Mouse (Mus musculus) ES-Bruce4 (cell line): ENCODE results near the gene Tmem161a. TPM values are rescaled to one million over a fixed set of nuclear protein-coding genes. Genes with fewer than 3 reads are reported as not detected.
"Not testable (repeated sequence)": the region's sequence is repeated elsewhere in the genome, so short reads cannot be mapped to it uniquely, and the experiment has no call there.

Source experiments
- H3K27ac ChIP-seq: 2 replicates; pipeline ENCODE4 v1.5.1; 2012; ENCODE audit warnings: low read length, inconsistent platforms; ENCODE audit not compliant: insufficient read depth
- H3K27me3 ChIP-seq: 2 replicates; pipeline ENCODE4 v1.6.1; 2012; ENCODE audit warnings: mild to moderate bottlenecking, low read length, inconsistent platforms; ENCODE audit not compliant: control insufficient read depth, poor library complexity, insufficient read depth, severe bottlenecking
- H3K36me3 ChIP-seq: 2 replicates; pipeline ENCODE4 v1.6.1; 2012; ENCODE audit warnings: inconsistent platforms, mild to moderate bottlenecking, low read length, moderate library complexity; ENCODE audit not compliant: control insufficient read depth, poor library complexity, insufficient read depth, severe bottlenecking
- H3K4me1 ChIP-seq: one replicate; pipeline ENCODE4 v1.8.1; 2011; ENCODE audit warnings: low read length; ENCODE audit not compliant: control insufficient read depth, insufficient read depth
- H3K4me3 ChIP-seq: 2 replicates; pipeline ENCODE4 v1.5.1; 2011; ENCODE audit warnings: low read depth, mild to moderate bottlenecking, low read length
- H3K9ac ChIP-seq: 2 replicates; pipeline ENCODE4 v1.6.1; 2012; ENCODE audit warnings: low read depth, mild to moderate bottlenecking, inconsistent platforms; ENCODE audit not compliant: poor library complexity, severe bottlenecking
- H3K9me3 ChIP-seq: replicated peaks from 2 replicates; pipeline ENCODE4 v1.6.1; 2012; ENCODE audit warnings: mild to moderate bottlenecking, low read length, inconsistent platforms; ENCODE audit not compliant: control insufficient read depth, poor library complexity, insufficient read depth, severe bottlenecking
- CTCF ChIP-seq: IDR thresholded peaks from one replicate; pipeline ENCODE4 v1.8.1; 2011; ENCODE audit warnings: low read depth, low read length
- EP300 ChIP-seq: IDR thresholded peaks from 2 replicates; pipeline ENCODE4 v1.6.1; 2011; ENCODE audit warnings: low read depth, low read length; ENCODE audit not compliant: insufficient read depth
- POLR2A ChIP-seq: IDR thresholded peaks from one replicate; pipeline ENCODE4 v1.8.1; 2011; ENCODE audit warnings: low read length; ENCODE audit not compliant: insufficient read depth
- polyA plus RNA-seq: library from polyadenylated mRNA; stranded (reverse); fragments of >200 nt; gene quantifications from 2 replicates; pipeline ENCODE4 v1.2.4, GENCODE M21; 2011; ENCODE audit warnings: low read depth; ENCODE audit not compliant: missing spikeins, insufficient read depth, insufficient read length

Tmem161a gene
- polyA plus RNA-seq, 1 experiment = 36.5 TPM

GRCm38 (mm10) chr8:70215092-70215491, 42.9 kb downstream of the Tmem161a start:
- Histone ChIP-seq H3K9ac (no peak overlapping the region), H3K9me3 (no peaks in the 10 kb centered on the region), H3K36me3 (no peaks in the 10 kb centered on the region), H3K27me3 (no peaks in the 10 kb centered on the region), H3K4me3 (no peak overlapping the region), H3K4me1 (no peaks in the 10 kb centered on the region), H3K27ac (no peak overlapping the region)
- TF ChIP-seq EP300 (no peak), POLR2A (no peak), CTCF (no peak)

GRCm38 (mm10) chr8:70216161-70216560, 44.0 kb downstream of the Tmem161a start:
- H3K36me3 ChIP-seq, H3K27me3 ChIP-seq, H3K4me1 ChIP-seq, H3K27ac ChIP-seq, H3K4me3 ChIP-seq, H3K9me3 ChIP-seq, H3K9ac ChIP-seq: not testable (repeated sequence)

- H3K27me3 ChIP-seq = no peaks in the 10 kb centered on the region
- H3K27ac ChIP-seq = no peak overlapping the region
- H3K36me3 ChIP-seq = no peaks in the 10 kb centered on the region
- no peak overlapping the region for H3K9ac ChIP-seq
- H3K9me3 ChIP-seq = no peaks in the 10 kb centered on the region
- H3K4me3 ChIP-seq = no peak overlapping the region
- H3K4me1 ChIP-seq = no peaks in the 10 kb centered on the region
- TF ChIP-seq POLR2A (no peak), EP300 (no peak)
Measured at GRCm38 (mm10) chr8:70216566-70216965, 44.4 kb downstream of the Tmem161a start.

- H3K27me3 ChIP-seq = no peaks in the 10 kb centered on the region
- H3K9ac ChIP-seq = no peak overlapping the region
- H3K4me1 ChIP-seq = no peaks in the 10 kb centered on the region
- H3K36me3 ChIP-seq = no peaks in the 10 kb centered on the region
- no peaks in the 10 kb centered on the region for H3K9me3 ChIP-seq
- H3K27ac ChIP-seq = no peak overlapping the region
- no peak overlapping the region for H3K4me3 ChIP-seq
- TF ChIP-seq CTCF (no peak), EP300 (no peak), POLR2A (no peak)
Measured at GRCm38 (mm10) chr8:70217441-70217840, 45.3 kb downstream of the Tmem161a start.

- Histone ChIP-seq H3K4me3 (no peak overlapping the region), H3K9ac (no peak overlapping the region), H3K9me3 (no peaks in the 10 kb centered on the region), H3K27me3 (no peaks in the 10 kb centered on the region), H3K27ac (no peak overlapping the region), H3K36me3 (no peaks in the 10 kb centered on the region), H3K4me1 (no peaks in the 10 kb centered on the region)
- TF ChIP-seq CTCF = no peak
- TF ChIP-seq EP300 = no peak
- TF ChIP-seq POLR2A = no peak
Measured at GRCm38 (mm10) chr8:70219107-70219684, 47.0 kb downstream of the Tmem161a start.

GRCm38 (mm10) chr8:70220236-70220840, 48.2 kb downstream of the Tmem161a start:
- Histone ChIP-seq H3K4me3 (no peak overlapping the region), H3K9ac (no peak overlapping the region), H3K27me3 (no peaks in the 10 kb centered on the region), H3K36me3 (no peaks in the 10 kb centered on the region), H3K27ac (no peak overlapping the region), H3K9me3 (no peaks in the 10 kb centered on the region), H3K4me1 (no peaks in the 10 kb centered on the region)
- TF ChIP-seq CTCF (no peak), EP300 (no peak), POLR2A (no peak)
